Mouse (Mus musculus) stomach, postnatal 0 days (tissue): ENCODE data around the gene Tmem220.

ENCODE experiments used
- CTCF ChIP-seq: IDR thresholded peaks from 2 replicates; pipeline ENCODE4 v1.5.1; 2016; ENCODE audit warnings: antibody characterized with exemption, low read depth, mild to moderate bottlenecking, moderate library complexity
- EP300 ChIP-seq: optimal IDR thresholded peaks from 2 replicates; pipeline ENCODE3; 2016; ENCODE audit warnings: antibody characterized with exemption

DNA sequence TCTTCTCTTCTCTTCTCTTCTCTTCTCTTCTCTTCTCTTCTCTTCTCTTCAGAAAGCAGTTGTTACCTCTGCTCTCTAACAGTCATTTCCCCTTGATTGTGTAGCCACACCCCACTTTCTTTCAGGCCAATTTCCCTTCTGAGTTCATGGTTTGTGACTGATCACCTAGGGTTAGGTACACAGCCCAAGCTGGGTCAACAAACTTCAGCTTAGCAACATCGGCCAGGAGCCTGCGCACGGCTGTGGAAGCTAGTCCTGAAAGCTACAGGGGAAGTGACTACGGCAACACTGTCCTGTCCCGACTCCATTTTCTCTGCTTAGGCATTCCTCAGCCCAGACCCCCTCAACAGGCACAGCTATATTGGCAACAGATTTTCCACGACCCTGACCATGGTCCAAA lies 20.0 kb downstream of the Tmem220 start:
- TF ChIP-seq CTCF, result no peak
- TF ChIP-seq EP300, result no peak
